Mouse (Mus musculus): ENCODE data around the gene Tmem182.

DNA sequence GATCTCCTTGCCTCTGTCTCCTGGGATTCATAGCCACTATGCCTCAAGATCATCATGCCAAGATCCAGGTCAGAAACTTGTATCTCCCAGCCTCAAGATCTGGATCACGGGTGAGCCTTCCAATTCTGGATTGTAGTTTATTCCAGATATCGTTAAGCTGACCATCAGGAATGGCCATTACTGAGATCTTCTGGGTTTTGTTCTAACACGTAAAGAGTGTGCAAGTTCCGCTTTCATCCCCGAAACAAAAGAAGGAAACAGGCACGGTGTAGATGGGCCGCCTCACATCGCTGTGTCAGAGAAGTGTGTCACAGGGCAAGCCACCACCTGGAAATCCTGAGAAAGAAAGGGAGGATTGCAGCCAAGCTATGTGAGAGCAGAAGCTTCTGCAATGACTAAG is 6.3 kb upstream of the Tmem182 start:
- TF ChIP-seq EP300 (IDR thresholded peaks at IDR 0.05; ENCODE audit: low read length) (no peak), E2F4 (IDR thresholded peaks at IDR 0.05; ENCODE audit: insufficient replicate concordance, low read depth, low read length) (no peak), USF1 (IDR thresholded peaks at IDR 0.05; ENCODE audit: low read depth, low read length) (no peak)
